Mouse (Mus musculus): ENCODE measurements at regions not wholly inside any gene's neighbourhood (a gene's known extent, or its start where the extent isn't known, plus 50 kb on each side); places are given as distances from the start of the nearest gene placed in this dataset.

GRCm38 (mm10) chr12:25360726-25361125 is 263.8 kb upstream of the Id2 start:
- ATAC-seq (replicated peaks; ENCODE audit: poor library complexity): no peak

DNA sequence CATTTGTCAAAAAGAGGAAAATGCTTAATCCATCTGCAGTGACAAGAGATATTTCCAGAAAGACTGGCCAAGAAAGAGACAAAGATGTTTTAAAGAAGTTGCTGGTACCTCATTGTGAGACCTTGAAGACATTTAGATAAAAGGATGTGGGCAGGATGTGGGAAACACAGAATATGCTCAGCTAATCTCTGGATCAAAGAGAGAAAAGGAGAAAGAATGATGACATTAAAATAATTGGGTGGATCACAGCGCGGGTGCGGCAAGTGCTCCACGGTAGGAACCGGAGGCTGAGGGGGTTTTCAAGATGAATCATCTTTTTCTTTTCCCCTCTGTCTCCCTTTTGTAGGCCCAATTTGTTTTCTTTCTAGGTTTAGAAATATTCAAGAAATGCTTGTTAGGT is 263.0 kb upstream of the Id2 start:
- no peak for ATAC-seq (replicated peaks; ENCODE audit: poor library complexity)

GRCm38 (mm10) chr12:25358846-25359525 is 262.0 kb upstream of the Id2 start:
- no peak for ATAC-seq (replicated peaks; ENCODE audit: poor library complexity)

GRCm38 (mm10) chr12:25356774-25357173 is 259.8 kb upstream of the Id2 start:
- ATAC-seq (replicated peaks; ENCODE audit: poor library complexity): no peak

DNA sequence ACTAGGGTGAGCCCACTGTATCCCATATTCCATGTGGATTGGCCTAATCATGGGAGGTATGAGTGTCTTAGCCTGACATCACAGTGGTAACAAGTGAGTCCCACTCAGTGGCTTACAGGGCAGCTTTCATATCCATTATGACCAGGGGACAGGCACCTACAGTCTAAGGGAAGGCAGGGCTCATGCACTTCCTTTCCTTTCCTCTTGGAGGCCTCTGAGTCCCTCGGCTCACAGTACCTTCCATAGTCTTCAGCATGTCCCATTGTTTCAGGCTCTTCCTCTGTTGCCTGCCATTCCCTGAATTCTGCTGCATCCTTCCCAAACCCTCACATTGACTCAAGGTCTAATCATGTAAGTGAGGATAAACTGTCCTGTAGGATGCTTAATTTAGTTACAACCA is 258.3 kb upstream of the Id2 start:
- ATAC-seq (replicated peaks; ENCODE audit: poor library complexity): peak; percentile 52; the same call in 1 of the 2 replicates

GRCm38 (mm10) chr12:25353402-25353896 is 256.5 kb upstream of the Id2 start:
- no peak for ATAC-seq (replicated peaks; ENCODE audit: poor library complexity)

- ATAC-seq (replicated peaks; ENCODE audit: poor library complexity): peak; percentile 66
Observed at GRCm38 (mm10) chr12:25352160-25352559, 255.2 kb upstream of the Id2 start.

GRCm38 (mm10) chr12:25344354-25344753 is 247.4 kb upstream of the Id2 start:
- ATAC-seq (replicated peaks; ENCODE audit: poor library complexity): no peak

DNA sequence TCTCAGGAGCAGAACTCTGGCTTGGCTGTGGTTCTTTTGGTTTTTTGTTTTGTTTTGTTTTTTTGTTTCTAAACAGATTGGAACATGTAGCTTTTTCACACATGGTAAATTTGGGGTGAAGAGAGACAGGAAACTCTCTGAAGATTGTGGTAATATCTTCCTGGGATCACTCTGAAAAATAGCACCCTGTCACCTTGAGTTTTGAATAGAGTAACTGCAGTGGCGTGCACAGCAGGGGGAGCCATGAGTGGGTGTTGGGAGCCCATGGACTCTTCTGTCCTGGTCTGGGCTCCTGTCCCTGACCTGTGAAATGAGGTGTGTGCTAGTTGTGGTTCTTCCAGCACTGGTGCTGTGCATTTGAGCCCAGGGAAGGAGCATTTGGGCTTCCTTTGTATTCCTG is 241.8 kb upstream of the Id2 start:
- ATAC-seq (replicated peaks; ENCODE audit: poor library complexity): 0 out of 2 replicates have a peak, but pooled peaks have one; percentile 17

DNA sequence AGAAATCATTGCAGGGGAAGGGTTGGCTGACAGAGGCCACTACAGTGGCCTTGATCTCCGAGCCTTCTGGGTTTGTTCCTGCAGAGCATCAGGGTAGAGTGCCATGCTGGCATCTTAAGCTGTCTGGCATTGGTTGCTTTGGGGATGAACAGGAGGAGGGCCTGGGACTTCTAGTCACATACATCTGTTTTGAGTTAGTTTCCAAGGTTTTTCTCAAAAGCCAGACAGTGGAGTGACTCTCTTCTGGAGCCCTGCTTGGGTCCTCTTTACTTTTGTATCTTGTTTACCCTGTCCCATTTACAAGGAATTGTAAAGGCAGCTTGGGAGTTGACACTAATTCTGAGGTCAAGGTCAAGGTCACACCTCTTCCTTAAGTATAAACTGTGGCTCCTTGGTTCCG is 239.0 kb upstream of the Id2 start:
- no peak for ATAC-seq (replicated peaks; ENCODE audit: poor library complexity)

DNA sequence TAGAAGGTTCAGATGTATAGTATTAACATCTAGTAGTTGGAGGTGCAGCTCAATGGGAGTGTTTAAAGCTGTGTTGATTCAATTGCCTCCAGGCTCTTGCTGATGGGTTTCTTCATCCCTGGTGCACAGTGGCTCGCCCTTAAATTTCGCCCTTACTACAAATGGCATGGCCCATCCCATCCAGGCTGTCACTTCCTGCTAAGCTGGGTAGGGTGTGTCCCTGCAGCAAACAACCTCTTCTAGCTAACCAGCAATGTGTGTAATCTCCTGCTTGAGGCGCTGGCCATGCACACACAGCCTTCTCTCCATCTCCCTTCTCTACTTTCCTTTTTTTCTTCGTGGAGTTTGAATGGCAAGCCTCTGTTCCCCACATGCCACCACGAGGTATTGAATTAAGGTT is 238.1 kb upstream of the Id2 start:
- no peak for ATAC-seq (replicated peaks; ENCODE audit: poor library complexity)

DNA sequence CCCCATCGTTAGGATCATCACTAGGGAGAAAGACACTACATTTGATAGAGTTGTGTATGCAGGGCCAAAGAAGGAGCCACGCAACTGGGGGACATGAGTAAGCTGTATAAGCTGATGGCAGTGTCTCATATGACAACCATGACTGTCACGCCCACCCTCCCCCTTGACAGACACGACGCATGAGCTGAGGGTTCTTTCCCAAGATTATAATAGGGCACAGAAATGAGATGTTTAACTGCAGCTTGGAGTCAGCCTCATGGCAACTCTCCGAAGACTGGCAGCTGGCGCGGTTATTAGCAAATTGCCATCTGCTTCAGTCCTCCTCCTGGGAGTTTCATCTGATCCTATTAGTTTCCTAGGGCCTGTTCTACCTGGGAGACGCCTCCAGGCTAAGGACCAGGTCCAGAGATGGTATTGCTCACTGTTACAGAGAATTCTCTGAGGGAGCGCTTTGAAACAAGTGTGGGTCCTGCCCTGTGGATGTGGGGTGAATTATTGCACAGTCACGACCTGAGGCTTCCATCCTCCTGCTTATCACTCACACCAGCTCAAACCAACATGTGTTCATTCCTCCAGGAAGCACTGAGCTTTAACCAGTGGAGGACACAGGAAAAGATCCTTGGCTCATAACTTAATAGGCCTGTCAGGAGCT is 235.6 kb upstream of the Id2 start:
- no peak for ATAC-seq (replicated peaks; ENCODE audit: poor library complexity)

DNA sequence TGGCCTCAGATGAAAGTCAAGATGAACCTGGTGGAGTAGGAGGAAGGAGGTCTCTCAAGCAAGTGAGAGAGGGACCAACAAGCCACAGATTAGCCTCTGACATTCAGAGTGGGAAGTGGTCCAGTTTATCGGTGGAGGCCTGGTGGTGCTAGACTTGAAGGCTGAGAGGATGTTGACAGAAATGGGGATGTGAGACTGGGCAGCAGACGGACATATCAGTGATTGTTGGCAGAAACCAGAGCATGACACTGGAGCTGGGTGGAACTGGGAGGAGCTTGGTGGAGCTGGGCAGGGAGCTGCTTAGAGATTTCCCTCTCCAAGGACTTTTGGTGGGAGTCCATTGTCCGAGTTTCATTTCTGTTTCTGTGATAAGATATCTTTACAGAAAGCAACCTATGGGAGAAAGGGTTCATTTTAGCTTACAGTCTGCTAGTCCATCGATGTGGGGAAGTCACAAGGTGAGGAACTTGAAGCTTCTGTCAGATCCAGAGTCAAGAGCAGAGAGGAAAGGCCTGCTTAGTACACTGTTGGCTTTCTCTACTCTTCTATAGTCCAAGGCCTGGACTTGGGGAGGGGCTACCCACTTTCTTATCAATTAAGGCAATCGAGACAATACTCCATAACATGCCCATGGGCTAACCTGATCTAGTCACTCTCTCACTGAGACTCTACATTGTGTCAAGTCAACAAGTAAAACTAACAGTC is 233.2 kb upstream of the Id2 start:
- ATAC-seq (replicated peaks; ENCODE audit: poor library complexity): peak; percentile 90

GRCm38 (mm10) chr12:25325901-25326300 is 229.0 kb upstream of the Id2 start:
- ATAC-seq (replicated peaks; ENCODE audit: poor library complexity): peak; percentile 70

GRCm38 (mm10) chr12:25323171-25323570 is 226.2 kb upstream of the Id2 start:
- no peak for ATAC-seq (replicated peaks; ENCODE audit: poor library complexity)

DNA sequence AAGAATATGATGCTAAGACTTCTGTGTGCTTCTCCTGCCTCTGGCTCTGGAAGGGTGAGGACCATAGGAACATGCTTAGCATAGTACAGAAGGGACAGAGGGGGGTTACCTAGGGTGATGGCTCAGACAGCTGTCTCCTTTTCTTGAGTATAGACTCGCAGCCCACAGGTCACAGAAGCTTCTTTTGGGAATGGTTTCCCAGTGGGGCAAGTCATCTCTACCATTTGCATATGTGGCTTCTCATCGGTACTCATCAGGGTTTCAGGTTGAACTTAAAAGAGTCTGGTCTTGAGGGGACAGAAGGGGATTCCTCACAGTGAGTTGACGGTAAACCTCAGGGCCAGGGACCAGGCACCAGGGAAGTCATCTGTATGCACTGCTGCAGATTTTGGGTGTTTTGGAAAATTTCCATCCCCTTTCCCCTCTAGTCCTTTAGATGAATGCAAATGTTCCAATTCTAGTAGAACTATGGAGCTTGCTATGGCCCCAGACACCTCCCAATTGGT is 223.4 kb upstream of the Id2 start:
- no peak for ATAC-seq (replicated peaks; ENCODE audit: poor library complexity)

DNA sequence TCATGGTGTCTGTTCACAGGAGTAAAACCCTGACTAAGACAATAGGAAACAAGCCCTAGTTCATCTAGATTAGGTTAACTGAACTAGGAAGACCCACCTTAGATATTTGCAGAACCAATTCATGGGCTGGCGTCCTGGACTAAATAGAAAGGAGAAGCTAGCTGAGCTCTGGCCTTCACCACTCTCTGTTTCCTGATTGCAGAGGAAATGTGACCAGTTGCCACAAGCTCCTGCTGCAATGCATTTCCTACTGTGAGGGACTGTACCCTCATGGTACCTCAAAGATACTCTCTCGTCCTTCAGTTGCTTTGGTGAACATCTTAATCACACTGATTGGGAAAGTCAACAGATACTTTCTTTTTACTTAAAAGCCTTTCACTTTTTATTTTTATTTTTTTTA is 222.9 kb upstream of the Id2 start:
- ATAC-seq (replicated peaks; ENCODE audit: poor library complexity): peak; percentile 94

DNA sequence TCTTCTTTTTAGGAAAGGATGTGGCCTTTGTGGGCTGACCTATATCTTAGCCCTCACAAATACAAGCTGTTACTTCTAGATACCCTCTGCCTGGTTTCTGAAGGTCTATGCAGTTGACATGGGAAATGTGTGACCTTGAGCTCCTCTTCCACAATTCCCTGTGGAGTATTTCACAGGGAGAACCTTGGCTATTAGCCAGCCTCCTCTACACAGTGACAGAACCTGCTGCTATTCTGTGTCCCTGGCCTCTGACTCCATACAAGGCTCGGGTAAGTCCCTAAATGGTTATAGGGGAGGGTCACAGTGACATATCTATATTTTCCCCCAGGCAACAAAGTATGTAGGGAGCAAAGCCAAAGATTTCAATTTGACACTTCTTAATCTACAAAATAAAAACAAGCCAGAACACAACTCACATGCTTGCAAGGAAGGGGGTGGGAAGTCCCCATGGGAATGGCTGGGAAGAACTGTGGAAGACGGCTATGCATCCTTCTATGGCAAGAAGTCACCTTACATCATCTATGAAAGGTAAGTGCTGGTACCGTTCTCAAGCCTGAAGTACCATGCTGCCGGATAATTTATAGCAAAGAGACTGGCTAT is 221.2 kb upstream of the Id2 start:
- ATAC-seq (replicated peaks; ENCODE audit: poor library complexity): no peak

- peak; percentile 81 for ATAC-seq (replicated peaks; ENCODE audit: poor library complexity)
Observed at GRCm38 (mm10) chr12:25315969-25316368, 219.0 kb upstream of the Id2 start.

DNA sequence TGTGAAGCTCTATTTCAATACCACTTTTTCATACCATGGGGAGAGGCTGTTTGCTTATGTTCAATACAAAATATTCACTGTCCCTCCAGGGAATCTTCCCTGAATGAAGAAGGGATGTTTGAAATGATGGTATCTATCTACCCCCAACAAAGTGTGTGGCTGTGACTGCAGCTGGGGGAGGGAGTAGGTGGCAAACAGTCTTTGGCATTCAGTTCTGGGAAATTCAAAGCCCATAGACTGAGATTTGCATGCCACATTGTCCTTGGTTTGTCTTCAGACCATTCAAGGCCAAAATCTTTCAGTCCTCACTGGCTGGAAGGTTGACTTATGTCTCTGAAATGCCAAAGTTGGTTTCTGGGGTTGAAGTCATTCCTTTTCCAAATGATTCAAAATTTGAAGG is 216.3 kb upstream of the Id2 start:
- no peak for ATAC-seq (replicated peaks; ENCODE audit: poor library complexity)

- ATAC-seq (replicated peaks; ENCODE audit: poor library complexity): no peak
Observed at GRCm38 (mm10) chr12:25312390-25312789, 215.4 kb upstream of the Id2 start.
